Mouse (Mus musculus) kidney, embryonic 14.5 days (tissue): ENCODE measurements around the gene Psmc3ip. TPM values are rescaled to one million over a fixed set of nuclear protein-coding genes. Genes with fewer than 3 reads are reported as not detected.

Experiments
- ATAC-seq: fragments of 200-750 bp; cut with Nextera tagmentation; 2 replicates; pipeline ENCODE4 v1.8.0; 2017; ENCODE audit warnings: moderate number of reproducible peaks, mild to moderate bottlenecking, moderate TSS enrichment, moderate library complexity; ENCODE audit not compliant: low FRiP score, low TSS enrichment
- H3K27ac ChIP-seq: fragments of 300-500 bp; sonication (generic); 2 replicates; pipeline ENCODE4 v1.5.1; 2014; ENCODE audit warnings: low read depth, mild to moderate bottlenecking, low read length, moderate library complexity, mixed read lengths
- H3K27me3 ChIP-seq: fragments of 300-500 bp; sonication (generic); 2 replicates; pipeline ENCODE4 v1.6.1; 2014; ENCODE audit warnings: mild to moderate bottlenecking, low read length; ENCODE audit not compliant: control insufficient read depth, insufficient read depth
- H3K36me3 ChIP-seq: fragments of 300-500 bp; sonication (generic); 2 replicates; pipeline ENCODE4 v1.6.1; 2014; ENCODE audit warnings: low read length, mixed read lengths; ENCODE audit not compliant: control insufficient read depth, insufficient read depth
- H3K4me1 ChIP-seq: fragments of 300-500 bp; sonication (generic); 2 replicates; pipeline ENCODE4 v1.6.1; 2014; ENCODE audit warnings: low read length, mixed read lengths; ENCODE audit not compliant: control insufficient read depth, insufficient read depth
- H3K4me2 ChIP-seq: fragments of 300-500 bp; sonication (generic); replicated peaks from 2 replicates; pipeline ENCODE4 v1.6.1; 2014; ENCODE audit warnings: low read depth, mild to moderate bottlenecking, low read length
- H3K4me3 ChIP-seq: fragments of 300-500 bp; sonication (generic); 2 replicates; pipeline ENCODE4 v1.5.1; 2014; ENCODE audit warnings: mild to moderate bottlenecking, low read length
- H3K9ac ChIP-seq: fragments of 300-500 bp; sonication (generic); 2 replicates; pipeline ENCODE4 v1.6.1; 2014; ENCODE audit warnings: low read depth, mild to moderate bottlenecking, low read length, moderate library complexity
- H3K9me3 ChIP-seq: fragments of 300-500 bp; sonication (generic); 2 replicates; pipeline ENCODE4 v1.6.1; 2016; ENCODE audit warnings: low read length; ENCODE audit not compliant: control insufficient read depth
- WGBS: fragments of 180-500 bp; shearing (Covaris S2); extraction: QIAGEN DNeasy Blood & Tissue Kit; methylation state at CpG from one replicate; pipeline ENCODE4 v1.1.7; 2014; 5-methylcytosine and 5-hydroxymethylcytosine counted together
- polyA plus RNA-seq: library from polyadenylated mRNA; unstranded; fragments of >200 nt; fragmentation: Nextera tagmentation; extraction: Ambion mirVana; gene quantifications from 2 replicates; pipeline ENCODE4 v1.2.1, GENCODE M21; 2014

The Psmc3ip gene
- 52.0 and 61.8 TPM in 2 replicates for polyA plus RNA-seq

DNA sequence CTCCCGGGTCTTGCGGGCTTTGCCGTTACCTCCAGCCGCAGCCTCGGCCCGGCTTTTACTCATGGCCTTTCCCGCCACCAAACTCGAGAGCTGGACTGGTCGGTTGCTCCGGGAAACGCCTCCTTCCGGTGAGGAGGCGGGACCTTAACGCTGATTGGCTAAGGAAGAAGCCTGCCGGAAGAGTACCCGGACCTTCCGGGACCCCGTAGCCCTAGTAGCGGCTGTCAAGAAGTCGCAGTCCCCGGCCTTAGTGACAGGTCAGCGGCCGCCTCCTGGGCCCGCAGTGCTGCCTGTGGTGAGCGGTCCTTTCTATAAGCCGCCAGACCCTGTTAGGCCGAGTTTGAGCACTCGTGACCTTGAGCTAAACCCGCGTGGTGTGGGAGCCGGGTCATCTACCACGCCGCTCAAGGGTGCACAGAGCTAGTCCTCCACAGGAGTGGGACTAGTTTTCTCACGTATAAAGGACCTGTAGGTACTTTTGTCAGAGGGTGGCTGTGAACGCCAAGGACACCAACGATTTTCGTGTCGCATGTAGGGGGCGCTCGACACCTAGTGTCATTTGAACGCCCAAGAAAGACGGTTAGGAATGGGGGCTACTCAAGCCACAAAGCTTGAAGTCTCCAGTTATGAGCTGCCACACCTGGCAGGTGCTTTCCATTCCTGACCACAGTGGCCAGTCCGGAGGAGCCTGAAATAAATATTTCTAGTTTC is at the start of gene Psmc3ip:
Gene Psmc3ip (minus strand): TSS at position 123 of the 711 bp plus-strand sequence.
- H3K4me3 ChIP-seq = peak within 1 kb of the TSS; percentile 50
- H3K9me3 ChIP-seq = no peaks in the 10 kb centered on the region
- peak within 1 kb of the TSS; percentile 89 for H3K4me2 ChIP-seq
- peak within 1 kb of the TSS; percentile 81 for H3K9ac ChIP-seq
- H3K27ac ChIP-seq = peak within 1 kb of the TSS; percentile 73
- H3K27me3 ChIP-seq = no peaks in the 10 kb centered on the region
- under 1% methylated on average over 43 of the region's 43 CpGs for WGBS
- ATAC-seq = peak; percentile 96
- peaks cover 10% of the 10 kb centered on the region; the same call in 1 of the 2 replicates for H3K4me1 ChIP-seq
- H3K36me3 ChIP-seq = peaks cover 70% of the 10 kb centered on the region

DNA sequence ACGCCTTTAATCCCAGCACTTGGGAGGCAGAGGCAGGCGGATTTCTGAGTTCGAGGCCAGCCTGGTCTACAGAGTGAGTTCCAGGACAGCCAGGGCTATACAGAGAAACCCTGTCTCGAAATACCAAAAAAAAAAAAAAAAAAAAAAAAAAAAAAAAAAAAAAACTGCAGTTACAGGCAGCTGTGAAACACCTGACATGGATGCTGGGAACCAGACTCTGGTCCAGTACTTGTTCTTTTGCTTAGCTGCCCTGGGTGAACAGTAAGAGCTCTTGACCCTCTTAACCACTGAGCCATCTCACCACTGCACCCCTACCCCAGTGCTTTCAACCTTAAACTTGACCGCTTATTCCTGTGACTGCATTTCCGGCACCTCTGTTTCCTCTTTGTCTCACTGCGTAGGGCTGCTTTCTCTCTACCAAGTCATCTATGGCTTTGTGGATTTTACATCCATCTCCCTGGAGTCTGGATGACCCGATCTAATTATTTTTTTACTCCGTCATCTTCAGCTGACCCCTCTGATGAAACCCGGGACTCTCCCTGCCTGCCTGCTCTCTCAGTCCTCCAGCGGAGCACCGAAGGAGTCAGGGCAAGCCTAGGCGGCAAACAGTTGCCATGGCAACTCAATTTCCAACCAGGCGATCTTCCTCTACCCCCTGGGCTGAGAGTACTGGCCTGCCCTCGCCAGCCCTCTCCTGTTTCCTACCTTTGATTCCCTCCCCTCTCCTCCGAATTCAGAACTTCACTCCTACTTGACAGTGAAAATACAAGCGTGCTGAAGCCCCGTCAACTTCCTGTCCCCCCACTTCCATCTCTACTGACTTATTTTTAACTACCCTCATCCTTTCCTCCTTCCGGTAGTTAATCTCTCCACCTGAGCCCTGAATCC is 48.3 kb upstream of the Psmc3ip start:
- peak overlapping the region; percentile 19 for H3K4me3 ChIP-seq
- H3K36me3 ChIP-seq = no peaks in the 10 kb centered on the region
- ATAC-seq = peak; percentile 43
- peak overlapping the region; percentile 40; the same call in 1 of the 2 replicates for H3K9ac ChIP-seq
- peaks cover 16% of the 10 kb centered on the region for H3K4me1 ChIP-seq
- WGBS = 19% methylated on average over 18 of the region's 19 CpGs
- H3K27ac ChIP-seq = peak overlapping the region; percentile 47; the same call in 1 of the 2 replicates
- H3K27me3 ChIP-seq = no peaks in the 10 kb centered on the region; the same call in 1 of the 2 replicates
- peak overlapping the region; percentile 48 for H3K4me2 ChIP-seq
- H3K9me3 ChIP-seq = no peaks in the 10 kb centered on the region

DNA sequence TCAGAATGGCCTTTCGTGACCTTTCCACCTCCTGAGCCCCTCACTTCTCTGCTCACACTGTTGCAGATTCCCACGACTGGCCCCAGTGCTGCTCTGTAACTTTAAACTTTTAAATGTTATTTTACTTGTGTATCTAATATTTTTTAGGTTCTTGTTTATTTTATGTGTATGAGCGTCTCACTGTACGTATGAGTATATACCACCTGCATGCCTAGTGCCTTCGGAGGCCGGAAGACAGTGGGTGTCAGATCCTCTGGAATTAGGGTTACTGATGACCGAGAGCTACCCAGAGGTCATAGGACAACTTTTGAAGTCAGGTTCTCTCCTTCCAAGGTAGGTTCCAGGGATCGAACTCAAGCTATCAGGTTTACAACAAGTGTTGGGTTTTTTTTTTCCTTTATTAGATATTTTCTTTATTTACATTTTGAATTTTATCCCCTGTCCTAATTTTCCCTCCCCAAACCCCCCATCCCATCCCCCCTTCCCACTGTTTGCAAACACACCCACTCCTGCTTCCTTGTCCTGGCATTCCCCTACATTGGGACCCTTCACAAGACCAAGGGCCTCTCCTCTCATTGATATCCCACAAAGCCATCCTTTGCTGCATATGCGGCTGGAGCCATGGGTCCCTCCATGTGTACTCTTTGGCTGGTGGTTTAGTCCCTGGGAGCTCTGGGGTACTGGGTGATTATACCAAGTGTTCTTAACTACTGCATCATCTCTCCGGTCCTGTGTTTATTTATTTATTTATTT is 47.2 kb upstream of the Psmc3ip start:
- no peak for ATAC-seq
- H3K4me3 ChIP-seq = no peak overlapping the region
- H3K27me3 ChIP-seq = no peaks in the 10 kb centered on the region; the same call in 1 of the 2 replicates
- no peaks in the 10 kb centered on the region for H3K36me3 ChIP-seq
- peaks cover 12% of the 10 kb centered on the region for H3K4me1 ChIP-seq
- WGBS = 88% methylated on average over 10 of the region's 10 CpGs
- H3K4me2 ChIP-seq = no peak overlapping the region
- no peak overlapping the region for H3K9ac ChIP-seq
- no peak overlapping the region for H3K27ac ChIP-seq
- no peaks in the 10 kb centered on the region for H3K9me3 ChIP-seq

DNA sequence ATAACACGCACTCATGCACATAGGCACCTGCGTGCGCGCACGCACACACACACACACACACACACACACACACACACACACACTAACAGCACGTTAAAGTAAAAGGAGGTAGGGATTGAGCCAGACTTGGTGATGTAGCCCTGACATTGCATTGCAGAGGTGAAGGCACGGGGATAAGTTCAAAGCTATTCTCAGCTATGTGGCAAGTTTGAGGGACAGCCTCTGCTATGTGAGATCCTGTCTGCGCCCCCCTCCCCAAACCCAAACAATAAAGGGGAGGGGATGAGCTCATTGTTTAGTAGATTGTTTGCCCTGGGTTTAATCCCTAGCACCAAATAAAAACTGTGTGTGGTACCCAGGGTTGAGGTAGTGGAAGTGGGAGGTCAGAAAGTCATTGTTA is 45.9 kb upstream of the Psmc3ip start:
- Histone ChIP-seq H3K27me3 (no peaks in the 10 kb centered on the region; the same call in 1 of the 2 replicates), H3K9ac (no peak overlapping the region), H3K4me1 (peaks cover 12% of the 10 kb centered on the region), H3K4me3 (no peak overlapping the region), H3K4me2 (no peak overlapping the region), H3K9me3 (no peaks in the 10 kb centered on the region), H3K27ac (no peak overlapping the region), H3K36me3 (no peaks in the 10 kb centered on the region)
- no peak for ATAC-seq
- whole genome bisulfite sequencing = 82% methylated on average over 8 of the region's 8 CpGs

DNA sequence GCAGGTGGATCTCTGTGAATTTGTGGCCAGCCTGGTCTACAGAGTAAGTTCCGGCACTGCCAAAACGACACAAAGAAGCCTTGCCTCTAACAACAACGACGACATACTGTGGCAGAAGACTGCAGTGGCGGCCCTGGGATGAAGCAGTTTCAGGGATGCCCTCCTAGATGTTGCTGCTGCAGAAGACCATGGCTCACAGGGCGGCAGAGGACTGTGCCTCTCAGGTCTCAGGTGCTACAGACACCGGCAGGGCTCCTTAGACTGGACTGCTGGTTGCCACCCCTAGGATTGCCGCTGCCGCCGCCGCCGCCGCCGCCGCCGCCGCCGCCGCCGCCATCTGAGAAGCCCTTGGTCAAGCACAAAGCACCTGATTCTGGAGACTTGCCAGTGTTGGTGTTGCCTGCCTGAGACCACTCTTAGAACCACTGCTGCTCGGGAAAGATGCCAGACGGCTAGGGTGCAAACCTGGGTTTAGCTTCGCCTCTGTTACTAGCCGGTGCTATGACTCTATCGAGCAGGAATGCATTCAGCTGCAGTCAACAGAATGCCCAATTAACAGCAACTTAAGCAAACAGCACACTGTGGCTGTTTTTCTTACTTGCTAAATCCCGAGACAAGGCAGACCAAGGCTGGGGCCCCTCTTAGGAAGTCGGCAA is 45.1 kb upstream of the Psmc3ip start:
- ATAC-seq = no peak
- Histone ChIP-seq H3K4me2 (peak overlapping the region; percentile 44), H3K9me3 (no peaks in the 10 kb centered on the region), H3K4me3 (peak overlapping the region; percentile 24), H3K9ac (peak overlapping the region; percentile 40), H3K4me1 (peaks cover 12% of the 10 kb centered on the region), H3K27me3 (no peaks in the 10 kb centered on the region; the same call in 1 of the 2 replicates), H3K36me3 (no peaks in the 10 kb centered on the region), H3K27ac (no peak overlapping the region)
- 46% methylated on average over 27 of the region's 27 CpGs for WGBS

DNA sequence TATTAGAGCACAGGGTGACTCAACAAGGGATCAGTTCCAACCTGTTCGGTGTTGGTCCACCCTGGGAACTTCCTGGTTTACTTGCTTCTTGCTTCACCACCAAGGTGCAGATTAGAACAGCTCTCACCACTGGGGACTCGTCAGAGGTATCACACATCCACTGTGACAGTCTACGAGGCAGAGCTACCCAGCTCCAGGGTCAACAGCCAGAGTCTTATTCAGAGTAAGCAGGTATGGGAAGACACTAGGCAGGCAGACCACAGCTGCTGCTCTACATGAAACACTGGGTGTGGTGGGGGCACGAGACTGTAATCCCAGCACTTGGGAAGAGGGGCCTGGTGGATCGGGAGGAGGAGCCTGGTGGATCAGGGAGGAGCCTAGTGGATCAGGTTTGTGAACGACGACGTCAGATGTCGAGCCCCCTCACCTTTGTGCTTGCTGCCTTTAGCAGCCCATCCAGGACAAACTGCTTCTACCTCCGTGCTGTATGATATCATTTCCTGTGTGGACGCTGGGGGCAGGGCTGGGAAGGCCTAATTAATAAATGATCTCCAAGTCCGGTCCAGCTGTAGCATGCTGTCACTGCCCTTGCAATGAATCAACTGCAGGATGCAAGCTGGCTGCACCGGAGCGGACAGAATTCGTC is 43.4 kb upstream of the Psmc3ip start:
- peak overlapping the region; percentile 76 for H3K27ac ChIP-seq
- H3K9me3 ChIP-seq = no peaks in the 10 kb centered on the region
- ATAC-seq = peak; percentile 83
- H3K9ac ChIP-seq = peak overlapping the region; percentile 31; the same call in 1 of the 2 replicates
- 12% methylated on average over 15 of the region's 15 CpGs for WGBS
- peak overlapping the region; percentile 17 for H3K4me2 ChIP-seq
- H3K4me1 ChIP-seq = peaks cover 9% of the 10 kb centered on the region
- no peaks in the 10 kb centered on the region; the same call in 1 of the 2 replicates for H3K27me3 ChIP-seq
- H3K36me3 ChIP-seq = no peaks in the 10 kb centered on the region
- no peak overlapping the region; the same call in 1 of the 2 replicates for H3K4me3 ChIP-seq

DNA sequence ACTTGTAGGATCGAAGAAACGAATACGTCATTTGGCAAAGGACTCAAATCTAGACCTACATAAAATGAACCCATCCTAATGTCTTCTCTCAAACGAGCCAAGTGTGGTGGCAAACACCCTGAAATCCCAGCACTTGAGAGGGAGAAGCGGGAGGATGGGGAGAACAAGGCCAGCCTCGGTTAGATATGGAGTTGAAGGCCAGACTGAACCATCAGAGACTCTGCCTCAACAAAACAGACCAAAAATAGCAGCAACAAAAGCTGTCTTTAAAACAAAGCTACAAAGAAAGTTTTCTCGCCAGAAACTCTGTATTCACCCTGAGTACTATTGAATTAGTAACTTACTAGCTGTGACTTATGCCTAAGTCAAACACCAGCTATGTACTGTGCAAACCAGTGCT is 41.8 kb upstream of the Psmc3ip start:
- H3K36me3 ChIP-seq = no peaks in the 10 kb centered on the region

More for the DNA sequence above, 41.8 kb upstream of the Psmc3ip start:
- no peak for ATAC-seq
- WGBS = 84% methylated on average over 7 of the region's 7 CpGs
- Histone ChIP-seq H3K27ac (no peak overlapping the region), H3K4me1 (peaks cover 6% of the 10 kb centered on the region), H3K9me3 (no peaks in the 10 kb centered on the region), H3K9ac (no peak overlapping the region), H3K4me3 (no peak overlapping the region), H3K27me3 (no peaks in the 10 kb centered on the region; the same call in 1 of the 2 replicates), H3K4me2 (no peak overlapping the region)
